Mouse (Mus musculus) CH12.LX (cell line): ENCODE measurements around the gene Lifr.

Experiments used
- CTCF ChIP-seq, 2 experiments: IDR thresholded peaks in 1 of 2; conservative IDR thresholded peaks in 1 of 2; 2 replicates each; pipeline ENCODE4 v1.5.1; 2011 to 2012; ENCODE audit warnings: low read depth in 2 of 2, low read length in 2 of 2, improper control_type of control experiment in 1 of 2, inconsistent platforms in 1 of 2, mild to moderate bottlenecking in 1 of 2, moderate library complexity in 1 of 2
- ETS1 ChIP-seq: conservative IDR thresholded peaks from 2 replicates; pipeline ENCODE4 v1.6.1; 2012; ENCODE audit warnings: low read depth, mild to moderate bottlenecking, inconsistent platforms, low read length, improper control_type of control experiment, moderate library complexity
- GABPA ChIP-seq: IDR thresholded peaks from 2 replicates; pipeline ENCODE4 v1.6.1; 2012; ENCODE audit warnings: low read depth, low read length, improper control_type of control experiment, inconsistent platforms; ENCODE audit not compliant: insufficient replicate concordance
- MAFK ChIP-seq: IDR thresholded peaks from 2 replicates; pipeline ENCODE4 v1.6.1; 2011; ENCODE audit warnings: low read length, improper control_type of control experiment; ENCODE audit not compliant: insufficient replicate concordance
- PAX5 ChIP-seq: IDR thresholded peaks from 2 replicates; pipeline ENCODE4 v1.6.1; 2012; ENCODE audit warnings: low read length, inconsistent platforms, mixed read lengths

- TF ChIP-seq GABPA (no peak), MAFK (no peak), PAX5 (no peak), CTCF (conservative IDR thresholded peaks at IDR 0.05 in 1 of 2, IDR thresholded peaks at IDR 0.05 in 1 of 2; ENCODE audit: low read depth in 2 of 2, low read length in 2 of 2) (no peak), ETS1 (no peak)
Measured at GRCm38 (mm10) chr15:7081795-7082194, 8.6 kb upstream of the Lifr start.
